Mouse (Mus musculus) C2C12 (cell line): ENCODE data around the gene Prl.

Experiments used
- CTCF ChIP-seq: IDR thresholded peaks from one replicate; pipeline ENCODE4 v1.5.1; 2011; ENCODE audit not compliant: control insufficient read depth, insufficient read depth, insufficient read length
- MAX ChIP-seq: IDR thresholded peaks from one replicate; pipeline ENCODE4 v1.6.1; 2011; ENCODE audit warnings: mild to moderate bottlenecking, control low read depth
- USF1 ChIP-seq: IDR thresholded peaks from one replicate; pipeline ENCODE4 v1.6.1; 2011; ENCODE audit warnings: low read depth, mild to moderate bottlenecking, control low read depth, moderate library complexity

DNA sequence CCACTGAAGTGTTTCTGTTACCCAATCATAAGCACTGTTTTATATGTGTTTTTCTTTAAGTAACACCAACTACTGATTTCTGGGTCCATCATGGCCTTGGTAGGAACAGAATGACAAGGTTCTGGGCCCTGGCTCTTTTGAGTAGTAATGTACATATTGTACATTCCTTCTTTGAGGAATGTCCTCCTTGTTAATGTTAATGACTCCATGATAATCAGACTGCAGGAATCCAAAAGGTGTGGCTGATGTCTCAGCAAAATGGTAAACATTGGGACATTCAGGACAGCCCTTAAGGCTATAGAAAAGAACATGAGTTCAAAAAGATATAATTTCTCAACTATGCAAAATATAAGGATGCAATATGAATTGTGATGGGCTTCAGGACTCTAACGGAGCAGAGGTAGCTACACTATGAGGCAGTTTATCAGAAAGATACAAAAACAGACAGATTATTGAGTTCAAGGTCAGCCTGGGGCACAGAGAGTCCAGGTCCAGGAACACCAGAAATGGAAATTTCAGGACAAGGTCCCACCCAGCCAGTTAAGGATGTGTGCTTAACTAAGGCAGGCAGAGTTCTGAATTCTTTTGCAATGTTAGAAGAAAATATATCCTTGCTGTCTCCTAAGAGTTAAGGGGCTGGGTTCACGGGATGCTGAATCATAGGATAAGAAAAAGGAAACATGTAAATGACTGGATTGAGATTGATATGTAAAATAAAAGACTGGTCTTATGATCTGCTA, 28.7 kb upstream of the Prl start:
- TF ChIP-seq MAX (no peak), CTCF (no peak), USF1 (no peak)
